Mouse (Mus musculus): ENCODE data around the gene Htr2a.

Htr2a gene

DNA sequence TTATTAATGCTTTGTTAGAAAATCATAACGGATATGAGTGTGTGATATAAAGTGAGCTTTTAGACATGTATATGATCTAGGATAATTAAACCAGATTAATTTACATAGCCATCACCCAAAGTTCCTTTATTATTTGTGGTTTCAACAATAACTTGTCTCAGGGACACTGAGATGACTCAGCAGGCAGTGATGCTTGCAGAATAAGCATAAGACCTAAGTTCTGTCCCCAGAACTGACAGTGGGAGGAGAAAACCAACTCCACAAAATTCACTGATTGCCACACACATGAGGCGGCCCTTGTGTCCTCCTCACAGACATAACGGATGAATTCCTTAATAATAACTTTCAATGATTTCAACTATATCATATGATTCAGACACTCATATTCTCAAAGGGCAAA, 58.6 kb downstream of the Htr2a start:
- no peak for DNase-seq

DNA sequence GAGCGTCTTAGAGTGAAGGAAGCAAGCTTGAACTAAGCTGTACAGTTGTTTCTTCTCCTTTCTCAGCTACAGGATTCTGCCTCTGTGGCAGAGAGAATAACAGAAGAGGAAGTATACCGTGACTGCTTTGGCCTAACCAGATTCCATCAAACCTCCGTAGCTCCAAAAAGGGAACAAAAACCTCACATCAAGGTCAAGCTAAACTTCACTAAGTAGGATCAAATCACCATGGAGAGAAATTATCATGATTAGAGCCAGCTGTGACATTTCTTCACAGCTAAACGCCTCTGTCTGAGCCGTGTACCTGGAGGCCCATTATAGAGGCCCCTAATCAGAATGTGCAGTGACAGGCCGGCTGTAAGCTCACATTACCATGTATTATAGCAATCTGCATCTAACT, 63.3 kb downstream of the Htr2a start:
- DNase-seq: no peak

DNA sequence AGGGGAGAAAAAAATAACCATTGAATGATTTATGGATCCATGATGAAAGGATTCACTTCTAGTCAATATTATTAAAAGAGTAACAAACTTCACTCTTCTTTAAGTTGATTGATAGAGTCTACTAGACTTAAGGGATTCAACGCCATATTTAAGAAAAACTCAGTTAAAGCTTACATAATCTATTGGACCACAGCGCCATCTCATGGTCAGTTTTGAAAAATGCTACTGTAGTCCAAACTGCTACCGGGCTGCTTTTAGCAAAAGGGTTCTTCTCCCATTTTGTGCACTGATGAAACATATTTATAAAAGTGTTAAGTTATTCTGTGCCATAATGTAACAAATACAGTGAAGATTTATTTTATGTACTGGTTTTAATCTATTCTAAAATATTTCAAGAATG, 68.4 kb downstream of the Htr2a start:
- DNase-seq: peak; percentile 46

DNA sequence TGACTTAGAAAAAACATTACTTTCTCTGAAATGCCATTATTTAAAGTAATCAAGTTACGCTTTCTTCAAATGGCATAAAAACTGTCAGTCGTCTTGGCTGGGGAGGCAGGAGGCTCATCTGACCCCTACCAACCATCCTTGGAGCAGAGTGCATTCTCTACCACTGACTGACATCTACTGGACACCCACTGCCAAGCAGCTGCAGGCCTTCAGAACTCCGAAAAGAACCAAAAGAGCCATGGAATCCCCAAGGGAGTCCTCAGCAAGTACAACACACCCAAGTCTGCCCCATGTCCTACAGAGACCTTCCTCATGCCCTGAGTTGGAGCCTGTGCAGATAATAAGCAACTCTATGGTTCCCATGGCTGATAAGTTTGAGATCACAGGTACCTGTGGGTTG, 82.9 kb downstream of the Htr2a start:
- no peak for DNase-seq

DNA sequence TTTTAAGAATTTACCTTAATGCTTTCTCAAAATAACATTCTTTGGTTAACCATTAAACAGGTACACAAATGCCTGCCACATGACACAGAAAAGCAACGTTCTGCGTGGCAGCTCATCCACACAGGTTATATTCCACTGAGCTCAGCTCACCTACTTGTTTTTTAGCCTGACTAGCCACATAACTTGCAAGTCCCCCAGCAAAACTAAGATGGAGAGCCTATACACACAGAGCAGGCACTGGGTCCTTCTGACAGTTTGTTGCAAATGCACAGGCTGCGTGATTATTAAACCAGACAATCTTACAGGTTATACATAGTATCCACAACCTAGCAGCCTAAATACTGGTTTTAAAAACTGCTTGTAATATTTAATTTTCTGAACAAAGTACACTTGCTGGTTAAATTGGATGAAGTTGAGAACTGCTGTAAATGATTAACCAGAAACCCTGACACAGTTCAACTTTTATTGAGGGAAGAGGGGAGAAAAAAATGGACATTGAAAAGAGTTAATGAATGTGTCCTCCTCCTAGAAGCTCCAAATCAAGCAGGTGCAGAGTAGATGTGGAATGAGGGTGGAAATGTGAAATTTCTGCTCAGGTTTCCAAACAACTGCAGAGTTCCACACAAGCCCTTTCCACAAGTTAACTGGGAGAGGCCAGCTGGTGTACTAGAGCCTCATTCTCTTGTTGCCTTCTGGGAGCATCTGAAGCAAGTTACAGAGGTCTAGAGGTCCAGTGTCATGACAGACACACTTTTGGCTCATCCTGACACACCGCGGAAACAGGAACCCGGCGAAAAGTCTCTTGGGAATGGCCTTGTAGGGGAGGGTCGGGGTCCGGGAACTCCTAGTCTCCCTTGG, 90.8 kb downstream of the Htr2a start:
- no peak for DNase-seq

DNA sequence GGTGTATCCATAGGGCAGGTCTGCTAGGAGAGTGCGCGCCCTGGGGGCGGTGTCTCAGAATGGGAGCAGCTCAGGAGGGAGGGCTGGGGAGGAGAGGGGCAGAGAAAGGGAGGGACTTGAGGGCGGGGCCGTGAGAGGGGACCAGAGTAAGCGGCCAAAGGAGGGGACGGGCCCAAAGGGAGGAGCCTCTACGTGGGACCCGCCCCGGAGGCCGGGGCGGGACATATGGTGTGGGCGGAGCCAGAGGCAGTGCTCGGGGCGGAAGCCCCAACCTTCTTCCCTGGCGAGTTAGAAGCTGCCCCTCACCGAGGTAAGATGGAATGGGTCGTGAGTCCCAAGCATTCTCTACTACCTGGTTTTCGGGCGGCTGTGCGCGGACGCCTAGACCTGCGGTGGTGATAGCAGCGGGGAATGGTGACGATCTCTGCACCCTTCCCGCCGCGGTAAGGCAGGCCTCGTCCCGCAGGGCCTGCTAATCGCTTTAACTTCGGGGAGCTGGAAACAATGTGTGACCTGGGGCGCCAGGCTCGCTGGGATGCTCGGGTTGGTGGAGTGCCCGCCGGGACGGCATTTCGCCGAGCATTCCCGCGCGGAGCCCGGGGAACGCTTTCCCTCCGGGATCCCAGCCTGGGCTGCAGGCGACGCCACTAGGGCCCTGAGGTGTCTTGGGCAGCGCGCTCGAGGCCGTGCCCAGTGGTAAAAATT, 91.6 kb downstream of the Htr2a start, which contains the start of gene Esd:
Esd (plus strand) TSS at position 219 of the 705 bp plus-strand sequence.
- peak; percentile 95 for DNase-seq

DNA sequence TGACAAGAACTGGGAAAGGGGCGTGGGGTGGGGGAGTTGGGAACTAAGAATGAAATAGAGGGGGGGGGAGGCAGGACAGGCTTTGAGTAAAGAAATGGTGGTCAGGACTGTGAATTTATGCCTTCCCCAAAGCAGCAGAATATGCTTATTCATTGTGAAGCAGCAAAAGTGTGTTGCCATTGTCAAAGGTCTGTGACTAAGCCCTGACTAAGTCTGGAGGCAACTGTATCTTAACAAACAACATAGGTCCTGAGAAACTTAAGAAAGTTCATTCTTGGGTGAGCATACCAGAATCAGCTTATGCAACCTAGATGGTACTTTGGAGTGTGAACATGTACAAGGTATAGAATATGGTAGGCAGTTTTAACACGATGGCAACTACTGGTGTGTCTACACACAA, 92.8 kb downstream of the Htr2a start:
- no peak for DNase-seq

DNA sequence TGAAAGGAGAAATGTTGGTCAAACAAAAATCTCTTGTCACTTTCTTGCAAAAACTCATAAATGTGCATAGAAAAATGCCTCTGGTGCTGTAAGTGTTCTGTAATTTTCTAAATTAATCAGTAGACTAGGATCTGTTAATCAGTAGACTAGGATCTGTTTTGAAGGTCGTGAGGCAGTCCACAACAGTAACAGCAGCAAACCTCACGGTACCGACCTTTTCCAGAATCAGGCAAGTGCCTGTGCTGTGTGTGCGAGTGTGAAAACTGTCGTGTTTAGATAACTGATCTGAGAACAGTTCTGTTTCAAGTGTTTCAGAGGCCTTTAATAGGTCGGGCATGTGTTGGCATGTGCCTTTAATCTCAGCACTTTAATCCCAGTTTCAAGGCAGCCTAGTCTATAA, 94.8 kb downstream of the Htr2a start:
- DNase-seq: no peak

DNA sequence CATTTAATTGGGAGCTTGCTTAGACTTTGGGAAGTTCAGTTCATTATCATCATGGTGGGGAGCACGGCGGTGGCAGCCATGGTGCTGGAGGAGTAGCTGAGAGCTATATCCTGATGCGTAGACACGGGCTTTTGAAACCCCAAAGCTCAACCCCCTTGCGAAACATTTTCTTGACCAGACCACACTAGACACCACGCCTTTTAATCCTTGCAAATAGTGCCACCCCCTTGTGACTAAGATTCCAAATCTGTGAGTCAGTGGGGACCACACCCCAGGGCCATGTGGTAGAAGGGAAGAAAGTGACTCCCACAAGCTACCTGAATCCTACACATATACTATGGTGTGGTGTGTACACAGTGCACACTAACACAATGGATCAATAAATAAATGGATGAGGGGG, 96.2 kb downstream of the Htr2a start:
- no peak for DNase-seq

Measured in thymus, postnatal 4 days (tissue).